In the genomic region with DNA sequence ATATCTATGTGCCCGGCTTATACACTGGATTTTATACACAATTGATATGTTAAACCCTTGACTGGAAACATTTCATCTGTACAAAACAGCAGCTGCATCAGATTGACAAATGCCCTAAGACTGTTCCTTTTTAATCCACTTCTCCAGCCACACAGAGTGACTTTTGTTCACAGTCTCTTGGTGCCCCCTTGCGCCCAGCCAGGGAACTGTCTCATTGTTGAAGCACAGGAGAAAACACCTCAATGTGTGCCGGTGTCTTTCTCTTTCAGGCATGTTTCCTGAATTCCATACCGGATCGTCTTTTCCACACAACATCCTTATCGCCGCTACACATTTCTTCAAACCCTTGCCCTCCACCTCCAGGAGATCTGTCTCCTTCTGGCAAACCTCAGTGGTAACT, we compare ENCODE assay signal across 8 mouse cellular contexts. TPM values are rescaled to one million over a fixed set of nuclear protein-coding genes. Genes with fewer than 3 reads are reported as not detected.
DNase-seq lines count a peak whose midpoint lies in the region; ATAC-seq and TF ChIP-seq lines count a peak whose summit lies in the region.

No protein-coding gene starts in this region.

- 0 out of 2 replicates have a peak, but pooled peaks cover 2% of the 10 kb centered on the region for H3K4me1 ChIP-seq in hindbrain, embryonic 10.5 days (replicated peaks)
- H3K4me1 ChIP-seq in hindbrain, embryonic 13.5 days (replicated peaks) = no peaks in the 10 kb centered on the region
- H3K4me1 ChIP-seq in forebrain, embryonic 15.5 days = no peaks in the 10 kb centered on the region
- no peaks in the 10 kb centered on the region for H3K4me1 ChIP-seq in hindbrain, postnatal 0 days (ENCODE audit: insufficient read depth, low read length)
- no peaks in the 10 kb centered on the region for H3K4me1 ChIP-seq in limb, embryonic 10.5 days

- H3K36me3 ChIP-seq in hindbrain, embryonic 10.5 days = no peaks in the 10 kb centered on the region
- H3K36me3 ChIP-seq in hindbrain, embryonic 13.5 days = no peaks in the 10 kb centered on the region
- no peaks in the 10 kb centered on the region for H3K36me3 ChIP-seq in forebrain, embryonic 15.5 days
- no peaks in the 10 kb centered on the region for H3K36me3 ChIP-seq in hindbrain, postnatal 0 days (ENCODE audit: insufficient read depth, low read length)
- no peaks in the 10 kb centered on the region for H3K36me3 ChIP-seq in limb, embryonic 10.5 days

- DNase-seq in hindbrain, embryonic 10.5 days (ENCODE audit: low spot score) = peak; percentile 85
- DNase-seq in c-Kit-negative CD71-positive TER-119-positive erythroid progenitor cells, embryonic 14.5 days (ENCODE audit: low read depth, low spot score) = peak; percentile 50
- DNase-seq in hindbrain, postnatal 0 days (ENCODE audit: low spot score) = peak; percentile 89
- peak; percentile 88 for DNase-seq in limb, embryonic 10.5 days (ENCODE audit: low spot score)
- peak; percentile 69 to 76 for DNase-seq in spleen, postnatal 36 days (ENCODE audit: low spot score in 2 of 2)

- no peaks in the 10 kb centered on the region for H3K27me3 ChIP-seq in hindbrain, embryonic 10.5 days (ENCODE audit: insufficient read depth, poor library complexity, severe bottlenecking)
- H3K27me3 ChIP-seq in hindbrain, embryonic 13.5 days = peaks cover 6% of the 10 kb centered on the region; the same call in 1 of the 2 replicates
- H3K27me3 ChIP-seq in forebrain, embryonic 15.5 days = peaks cover 2% of the 10 kb centered on the region; the same call in 1 of the 2 replicates
- H3K27me3 ChIP-seq in hindbrain, postnatal 0 days (ENCODE audit: insufficient read depth, low read length) = no peaks in the 10 kb centered on the region
- no peaks in the 10 kb centered on the region for H3K27me3 ChIP-seq in limb, embryonic 10.5 days (ENCODE audit: low read depth, poor library complexity, severe bottlenecking)

- H3K9me3 ChIP-seq in hindbrain, embryonic 10.5 days = no peaks in the 10 kb centered on the region
- H3K9me3 ChIP-seq in hindbrain, embryonic 13.5 days = no peaks in the 10 kb centered on the region
- no peaks in the 10 kb centered on the region for H3K9me3 ChIP-seq in forebrain, embryonic 15.5 days
- H3K9me3 ChIP-seq in hindbrain, postnatal 0 days (ENCODE audit: low read length) = no peaks in the 10 kb centered on the region
- H3K9me3 ChIP-seq in limb, embryonic 10.5 days (replicated peaks) = no peaks in the 10 kb centered on the region

- no peak overlapping the region for H3K9ac ChIP-seq in hindbrain, embryonic 13.5 days
- 0 out of 2 replicates have a peak overlapping the region, but pooled peaks have one; percentile 32 for H3K9ac ChIP-seq in forebrain, embryonic 15.5 days (replicated peaks)
- H3K9ac ChIP-seq in hindbrain, postnatal 0 days (replicated peaks; ENCODE audit: low read length) = no peak overlapping the region

- no peak overlapping the region for H3K4me2 ChIP-seq in hindbrain, embryonic 13.5 days
- no peak overlapping the region for H3K4me2 ChIP-seq in forebrain, embryonic 15.5 days (replicated peaks)
- H3K4me2 ChIP-seq in hindbrain, postnatal 0 days (ENCODE audit: low read depth, low read length) = no peak overlapping the region

- peak; percentile 96 for TF ChIP-seq CTCF in hindbrain, postnatal 0 days (IDR thresholded peaks at IDR 0.05; ENCODE audit: low read depth)

- no peak for ATAC-seq in hindbrain, embryonic 13.5 days (ENCODE audit: low FRiP score)
- ATAC-seq in forebrain, embryonic 15.5 days (replicated peaks) = no peak
- ATAC-seq in hindbrain, postnatal 0 days = peak; percentile 70; the same call in 1 of the 2 replicates
- peak; percentile 97 for ATAC-seq in monocyte, adult 5-6 weeks (replicated peaks; ENCODE audit: insufficient number of reproducible peaks, low FRiP score, low TSS enrichment, poor library complexity, severe bottlenecking)

- 15% methylated on average over 7 of the region's 7 CpGs for WGBS in hindbrain, embryonic 10.5 days
- WGBS in hindbrain, embryonic 13.5 days = 11% methylated on average over 7 of the region's 7 CpGs
- WGBS in forebrain, embryonic 15.5 days = 7% methylated on average over 7 of the region's 7 CpGs
- WGBS in hindbrain, postnatal 0 days = 7% methylated on average over 7 of the region's 7 CpGs
- WGBS in limb, embryonic 10.5 days = 12% methylated on average over 7 of the region's 7 CpGs

- H3K27ac ChIP-seq in hindbrain, embryonic 10.5 days = no peak overlapping the region
- H3K27ac ChIP-seq in hindbrain, embryonic 13.5 days = no peak overlapping the region
- H3K27ac ChIP-seq in forebrain, embryonic 15.5 days (replicated peaks) = no peak overlapping the region
- no peak overlapping the region for H3K27ac ChIP-seq in hindbrain, postnatal 0 days
- H3K27ac ChIP-seq in limb, embryonic 10.5 days = no peak overlapping the region

- H3K4me3 ChIP-seq in hindbrain, embryonic 10.5 days = no peak overlapping the region
- no peak overlapping the region for H3K4me3 ChIP-seq in hindbrain, embryonic 13.5 days
- no peak overlapping the region for H3K4me3 ChIP-seq in forebrain, embryonic 15.5 days
- H3K4me3 ChIP-seq in hindbrain, postnatal 0 days (ENCODE audit: low read length) = no peak overlapping the region
- H3K4me3 ChIP-seq in limb, embryonic 10.5 days = no peak overlapping the region

RNA-seq across cellular contexts. Expression of a gene that starts 8.4 kb away (rescaled TPM):
- 7.2 and 8.1 TPM in 2 replicates for polyA plus RNA-seq in hindbrain, embryonic 10.5 days (2016; fragmentation: Nextera tagmentation; extraction: Ambion mirVana)
- 14.2 and 15.0 TPM in 2 replicates for polyA plus RNA-seq in hindbrain, embryonic 13.5 days (2015; fragmentation: Nextera tagmentation; extraction: Ambion mirVana)
- 15.5 and 16.9 TPM in 2 replicates for polyA plus RNA-seq in forebrain, embryonic 15.5 days (2015; fragmentation: Nextera tagmentation; extraction: Ambion mirVana)
- total RNA-seq in hindbrain, postnatal 0 days (2014; rRNA removed) = 6.8 and 9.8 TPM in 2 replicates
- 10.2 and 11.2 TPM in 2 replicates for polyA plus RNA-seq in hindbrain, postnatal 0 days (2015; fragmentation: Nextera tagmentation; extraction: Ambion mirVana)
- polyA plus RNA-seq in limb, embryonic 10.5 days (2016; fragmentation: Nextera tagmentation; extraction: Ambion mirVana) = 3.0 and 5.1 TPM in 2 replicates
- 2.1 to 6.5 TPM (median 2.1 TPM) in 3 replicates for total RNA-seq in monocyte, adult 5-6 weeks (2017)

RNA-seq across cellular contexts. Expression of a gene that starts 55.3 kb away (rescaled TPM):
- 1.7 and 2.1 TPM in 2 replicates for polyA plus RNA-seq in hindbrain, embryonic 10.5 days (2016; fragmentation: Nextera tagmentation; extraction: Ambion mirVana)
- polyA plus RNA-seq in hindbrain, embryonic 13.5 days (2015; fragmentation: Nextera tagmentation; extraction: Ambion mirVana) = 1.5 and 1.7 TPM in 2 replicates
- polyA plus RNA-seq in forebrain, embryonic 15.5 days (2015; fragmentation: Nextera tagmentation; extraction: Ambion mirVana) = 1.4 and 1.5 TPM in 2 replicates
- 27.3 and 31.5 TPM in 2 replicates for total RNA-seq in hindbrain, postnatal 0 days (2014; rRNA removed)
- polyA plus RNA-seq in hindbrain, postnatal 0 days (2015; fragmentation: Nextera tagmentation; extraction: Ambion mirVana) = 1.7 and 1.9 TPM in 2 replicates
- polyA plus RNA-seq in limb, embryonic 10.5 days (2016; fragmentation: Nextera tagmentation; extraction: Ambion mirVana) = 2.0 and 2.2 TPM in 2 replicates
- total RNA-seq in monocyte, adult 5-6 weeks (2017) = 27.3 to 30.6 TPM (median 30.3 TPM) in 3 replicates

RNA-seq across cellular contexts. Expression of a gene that starts 55.7 kb away (rescaled TPM):
- polyA plus RNA-seq in hindbrain, embryonic 10.5 days (2016; fragmentation: Nextera tagmentation; extraction: Ambion mirVana) = 0.90 and 1.1 TPM in 2 replicates
- polyA plus RNA-seq in hindbrain, embryonic 13.5 days (2015; fragmentation: Nextera tagmentation; extraction: Ambion mirVana) = 1.6 TPM in 2 replicates
- polyA plus RNA-seq in forebrain, embryonic 15.5 days (2015; fragmentation: Nextera tagmentation; extraction: Ambion mirVana) = 0.69 and 1.5 TPM in 2 replicates
- 0.72 and 0.94 TPM in 2 replicates for total RNA-seq in hindbrain, postnatal 0 days (2014; rRNA removed)
- polyA plus RNA-seq in hindbrain, postnatal 0 days (2015; fragmentation: Nextera tagmentation; extraction: Ambion mirVana) = 2.3 and 3.1 TPM in 2 replicates
- 1.1 and 1.2 TPM in 2 replicates for polyA plus RNA-seq in limb, embryonic 10.5 days (2016; fragmentation: Nextera tagmentation; extraction: Ambion mirVana)
- 0.53 TPM in 1 of 3 replicates, not detected in the others for total RNA-seq in monocyte, adult 5-6 weeks (2017)

RNA-seq across cellular contexts. Expression of a gene that starts 56.7 kb away (rescaled TPM):
- not detected in 2 replicates for polyA plus RNA-seq in hindbrain, embryonic 10.5 days (2016; fragmentation: Nextera tagmentation; extraction: Ambion mirVana)
- polyA plus RNA-seq in hindbrain, embryonic 13.5 days (2015; fragmentation: Nextera tagmentation; extraction: Ambion mirVana) = 0.30 TPM in 1 of 2 replicates, not detected in the other
- polyA plus RNA-seq in forebrain, embryonic 15.5 days (2015; fragmentation: Nextera tagmentation; extraction: Ambion mirVana) = not detected in 2 replicates
- not detected in 2 replicates for total RNA-seq in hindbrain, postnatal 0 days (2014; rRNA removed)
- polyA plus RNA-seq in hindbrain, postnatal 0 days (2015; fragmentation: Nextera tagmentation; extraction: Ambion mirVana) = 0.14 TPM in 1 of 2 replicates, not detected in the other
- 0.18 TPM in 1 of 2 replicates, not detected in the other for polyA plus RNA-seq in limb, embryonic 10.5 days (2016; fragmentation: Nextera tagmentation; extraction: Ambion mirVana)
- 13.5 to 64.4 TPM (median 25.6 TPM) in 3 replicates for total RNA-seq in monocyte, adult 5-6 weeks (2017)

Comparison
In these comparisons a context has a peak if more than half of its experiments do, and no peak if none do; other contexts are left out.
1. ATAC-seq: peak in hindbrain, postnatal 0 days (single experiment) and monocyte, adult 5-6 weeks (single experiment); none in hindbrain, embryonic 13.5 days (single experiment) and forebrain, embryonic 15.5 days (single experiment).
2. Peak in every context shown above with its lines, with median percentiles within 50 percentile points of each other: DNase-seq.